Mouse (Mus musculus) heart, embryonic 12.5 days (tissue): ENCODE measurements at regions not wholly inside any gene's neighbourhood (a gene's known extent, or its start where the extent isn't known, plus 50 kb on each side); places are given as distances from the start of the nearest gene placed in this dataset.

Experiments used
- ATAC-seq: fragments of 200-750 bp; cut with Nextera tagmentation; 2 replicates; pipeline ENCODE4 v1.8.0; 2017; ENCODE audit warnings: moderate TSS enrichment, moderate library complexity; ENCODE audit not compliant: insufficient number of reproducible peaks, low FRiP score
- H3K27ac ChIP-seq: fragments of 300-500 bp; sonication (generic); 2 replicates; pipeline ENCODE4 v1.5.1; 2016; ENCODE audit warnings: mild to moderate bottlenecking, moderate library complexity; ENCODE audit not compliant: poor library complexity, severe bottlenecking
- H3K27me3 ChIP-seq: fragments of 300-500 bp; sonication (generic); replicated peaks from 2 replicates; pipeline ENCODE4 v1.6.1; 2016; ENCODE audit warnings: mild to moderate bottlenecking, moderate library complexity
- H3K36me3 ChIP-seq: fragments of 300-500 bp; sonication (generic); 2 replicates; pipeline ENCODE4 v1.6.1; 2016; ENCODE audit warnings: mild to moderate bottlenecking, moderate library complexity
- H3K4me1 ChIP-seq: fragments of 300-500 bp; sonication (generic); replicated peaks from 2 replicates; pipeline ENCODE4 v1.6.1; 2016; ENCODE audit warnings: mild to moderate bottlenecking
- H3K4me2 ChIP-seq: fragments of 300-500 bp; sonication (generic); 2 replicates; pipeline ENCODE4 v1.6.1; 2016; ENCODE audit warnings: mild to moderate bottlenecking, moderate library complexity
- H3K4me3 ChIP-seq: fragments of 300-500 bp; sonication (generic); 2 replicates; pipeline ENCODE4 v1.5.1; 2016; ENCODE audit warnings: mild to moderate bottlenecking
- H3K9ac ChIP-seq: fragments of 300-500 bp; sonication (generic); 2 replicates; pipeline ENCODE4 v1.6.1; 2016; ENCODE audit warnings: mild to moderate bottlenecking, moderate library complexity
- H3K9me3 ChIP-seq: fragments of 300-500 bp; sonication (generic); replicated peaks from 2 replicates; pipeline ENCODE4 v1.6.1; 2016; ENCODE audit warnings: mild to moderate bottlenecking, moderate library complexity
- WGBS: fragments of 180-500 bp; shearing (Covaris S2); methylation state at CpG from one replicate; pipeline ENCODE4 v1.1.7; 2016; 5-methylcytosine and 5-hydroxymethylcytosine counted together

DNA sequence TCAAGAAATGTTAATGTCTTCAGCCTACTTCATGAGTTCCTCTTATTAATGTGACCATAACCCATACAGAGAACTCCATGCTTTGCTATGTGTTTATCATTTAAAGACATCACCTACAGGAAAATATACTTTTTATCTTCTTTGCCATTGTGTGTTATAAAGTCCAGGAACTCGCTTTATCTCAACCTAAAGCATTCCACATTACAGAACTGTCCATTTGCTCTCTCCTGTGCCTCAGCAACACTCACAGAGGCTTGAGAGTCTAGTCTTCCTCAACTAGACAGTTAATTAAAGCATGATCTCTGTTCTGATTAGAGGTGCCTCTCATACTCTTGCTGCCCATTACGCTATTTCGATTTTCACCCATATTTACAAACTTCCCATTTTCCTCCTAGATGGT is 288.4 kb downstream of the Lipi start:
- no peaks in the 10 kb centered on the region for H3K9me3 ChIP-seq
- H3K9ac ChIP-seq, result no peak overlapping the region
- no peaks in the 10 kb centered on the region for H3K27me3 ChIP-seq
- no peak for ATAC-seq
- no peak overlapping the region for H3K27ac ChIP-seq
- no peak overlapping the region for H3K4me3 ChIP-seq
- no peaks in the 10 kb centered on the region for H3K36me3 ChIP-seq
- H3K4me1 ChIP-seq, result no peaks in the 10 kb centered on the region
- 79% methylated on average over 3 of the region's 3 CpGs for WGBS
- H3K4me2 ChIP-seq, result no peak overlapping the region

GRCm38 (mm10) chr16:75292736-75293428 is 293.0 kb downstream of the Lipi start:
- Histone ChIP-seq H3K4me1 (no peaks in the 10 kb centered on the region), H3K4me2 (no peak overlapping the region), H3K27ac (no peak overlapping the region), H3K9me3 (no peaks in the 10 kb centered on the region), H3K36me3 (no peaks in the 10 kb centered on the region), H3K27me3 (no peaks in the 10 kb centered on the region), H3K9ac (no peak overlapping the region), H3K4me3 (no peak overlapping the region)
- no peak for ATAC-seq
- WGBS, result 80% methylated on average over 9 of the region's 9 CpGs

DNA sequence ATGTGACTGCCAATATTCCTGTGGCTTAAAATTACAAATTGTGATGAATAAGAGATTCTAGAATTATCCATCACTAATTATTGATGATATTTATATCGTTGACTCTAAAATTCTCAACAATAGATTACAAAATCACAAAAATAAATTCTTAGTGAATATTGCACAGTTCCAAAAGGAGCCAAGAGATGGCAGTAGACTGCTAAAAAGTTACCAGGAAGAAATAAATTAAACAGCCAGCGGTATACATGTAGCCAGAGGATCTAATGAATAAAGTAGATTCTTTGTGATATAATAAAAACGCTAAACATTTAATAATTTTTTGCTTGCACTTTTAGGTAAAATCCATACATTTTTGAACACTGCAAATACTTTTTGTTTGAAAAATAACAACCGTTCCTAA is 294.7 kb downstream of the Lipi start:
- Histone ChIP-seq H3K4me2 (no peak overlapping the region), H3K36me3 (no peaks in the 10 kb centered on the region), H3K9ac (no peak overlapping the region), H3K27ac (no peak overlapping the region), H3K4me1 (no peaks in the 10 kb centered on the region), H3K27me3 (no peaks in the 10 kb centered on the region), H3K9me3 (no peaks in the 10 kb centered on the region), H3K4me3 (no peak overlapping the region)
- no peak for ATAC-seq
- WGBS, result 42% methylated on average over 4 of the region's 4 CpGs

DNA sequence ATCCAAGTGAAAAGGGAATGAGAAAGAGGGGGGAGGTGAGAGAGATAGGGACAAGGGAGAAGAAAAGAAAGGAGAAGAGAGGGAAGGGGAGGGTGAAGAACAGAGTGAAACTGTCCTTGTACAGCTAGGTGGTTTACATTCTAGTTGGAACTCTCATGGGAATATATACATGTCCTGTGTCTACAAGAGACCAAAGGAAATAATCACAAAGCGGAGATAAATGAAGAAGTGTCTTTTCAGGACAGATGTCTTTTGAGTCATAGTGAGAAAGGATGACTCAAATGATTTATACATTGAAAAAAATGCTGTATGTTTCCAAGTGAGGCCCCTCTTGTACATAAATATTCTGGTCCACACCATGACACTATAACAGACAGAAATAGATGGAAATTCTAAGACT is 298.7 kb downstream of the Lipi start:
- Histone ChIP-seq H3K36me3 (no peaks in the 10 kb centered on the region), H3K4me1 (no peaks in the 10 kb centered on the region), H3K4me3 (no peak overlapping the region), H3K9ac (no peak overlapping the region), H3K4me2 (no peak overlapping the region), H3K27me3 (no peaks in the 10 kb centered on the region), H3K27ac (no peak overlapping the region), H3K9me3 (no peaks in the 10 kb centered on the region)
- WGBS, result 85% methylated on average over 1 of the region's 1 CpGs
- no peak for ATAC-seq

DNA sequence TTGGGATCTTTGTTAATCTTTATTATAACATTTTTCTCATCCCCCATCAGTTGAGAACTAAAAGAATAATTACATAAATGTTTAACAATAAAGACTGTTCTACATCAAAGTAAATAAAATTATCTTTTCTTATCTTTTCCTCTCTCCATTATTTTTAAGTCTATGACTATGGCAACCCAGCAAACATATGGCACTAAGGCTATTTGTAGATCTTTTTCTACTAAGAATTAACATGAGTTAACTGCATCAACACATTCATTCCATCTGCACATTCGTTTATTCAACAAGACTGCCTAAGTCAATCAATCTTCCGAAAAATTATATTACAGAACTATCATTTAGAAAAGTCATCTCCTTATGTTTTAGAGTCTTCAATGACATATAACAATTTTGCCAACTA is 300.1 kb downstream of the Lipi start:
- Histone ChIP-seq H3K4me2 (no peak overlapping the region), H3K9me3 (no peaks in the 10 kb centered on the region), H3K27ac (no peak overlapping the region), H3K27me3 (no peaks in the 10 kb centered on the region), H3K4me3 (no peak overlapping the region), H3K36me3 (no peaks in the 10 kb centered on the region), H3K4me1 (no peaks in the 10 kb centered on the region), H3K9ac (no peak overlapping the region)
- 67% methylated on average over 2 of the region's 2 CpGs for WGBS
- no peak for ATAC-seq

- 81% methylated on average over 6 of the region's 6 CpGs for WGBS
- H3K27ac ChIP-seq, result no peak overlapping the region
- H3K4me3 ChIP-seq, result no peak overlapping the region
- H3K4me2 ChIP-seq, result no peak overlapping the region
- H3K27me3 ChIP-seq, result no peaks in the 10 kb centered on the region
- H3K4me1 ChIP-seq, result no peaks in the 10 kb centered on the region
- ATAC-seq, result no peak
- no peak overlapping the region for H3K9ac ChIP-seq
- H3K36me3 ChIP-seq, result no peaks in the 10 kb centered on the region
- no peaks in the 10 kb centered on the region for H3K9me3 ChIP-seq
Observed at GRCm38 (mm10) chr16:75263903-75264302, 322.0 kb downstream of the Lipi start.

DNA sequence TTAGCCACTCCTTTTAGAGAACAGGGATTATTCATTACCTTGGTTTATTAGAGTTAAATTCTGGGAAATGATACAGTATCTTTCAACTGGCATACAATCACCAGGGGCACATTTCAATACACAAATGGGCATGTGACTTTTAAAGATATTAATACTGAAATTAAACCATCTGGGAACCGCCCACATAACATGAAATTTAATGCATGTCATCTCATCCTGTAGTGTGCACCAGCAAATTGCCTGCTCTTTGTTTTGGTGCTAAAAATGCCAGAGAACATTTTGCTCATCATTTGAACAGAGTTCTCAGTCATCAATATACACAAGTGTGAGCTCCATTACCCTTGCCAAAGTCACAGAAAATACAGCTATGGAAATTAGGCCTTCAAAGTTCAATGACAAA is 330.9 kb downstream of the Lipi start:
- Histone ChIP-seq H3K9me3 (no peaks in the 10 kb centered on the region), H3K4me1 (no peaks in the 10 kb centered on the region), H3K27me3 (no peaks in the 10 kb centered on the region), H3K27ac (no peak overlapping the region), H3K36me3 (no peaks in the 10 kb centered on the region), H3K4me3 (no peak overlapping the region), H3K4me2 (no peak overlapping the region), H3K9ac (no peak overlapping the region)
- 79% methylated on average over 1 of the region's 1 CpGs for WGBS
- ATAC-seq, result no peak

DNA sequence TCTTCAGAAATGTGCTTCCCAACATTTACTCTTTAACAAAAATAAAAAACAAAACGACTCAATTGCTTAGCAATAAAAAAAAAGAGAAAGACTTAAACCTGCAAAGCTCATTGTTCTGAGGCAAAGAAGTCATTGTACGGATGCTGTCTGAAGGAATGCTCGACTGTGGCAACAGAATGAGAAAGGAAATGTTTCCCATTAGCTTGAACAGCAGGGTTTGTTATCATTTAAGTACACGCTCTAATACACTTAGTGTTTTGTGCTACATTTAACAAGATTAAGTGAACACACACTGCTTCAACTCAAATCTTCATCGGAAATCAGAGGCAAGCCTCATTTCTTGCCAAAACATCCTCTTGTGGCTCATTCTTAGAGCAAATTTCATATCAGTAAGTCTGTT is 336.7 kb downstream of the Lipi start:
- no peak for ATAC-seq
- no peak overlapping the region for H3K4me2 ChIP-seq
- no peaks in the 10 kb centered on the region for H3K4me1 ChIP-seq
- 46% methylated on average over 5 of the region's 5 CpGs for WGBS
- H3K36me3 ChIP-seq, result no peaks in the 10 kb centered on the region
- H3K27me3 ChIP-seq, result no peaks in the 10 kb centered on the region
- no peak overlapping the region for H3K4me3 ChIP-seq
- no peak overlapping the region for H3K27ac ChIP-seq
- no peak overlapping the region for H3K9ac ChIP-seq
- no peaks in the 10 kb centered on the region for H3K9me3 ChIP-seq

- Histone ChIP-seq H3K27ac (no peak overlapping the region), H3K36me3 (no peaks in the 10 kb centered on the region), H3K27me3 (no peaks in the 10 kb centered on the region), H3K9ac (no peak overlapping the region), H3K4me2 (no peak overlapping the region), H3K4me3 (no peak overlapping the region), H3K4me1 (no peaks in the 10 kb centered on the region), H3K9me3 (no peaks in the 10 kb centered on the region)
- WGBS, result 47% methylated on average over 2 of the region's 2 CpGs
- no peak for ATAC-seq
Observed at GRCm38 (mm10) chr16:75240383-75240782, 345.5 kb downstream of the Lipi start.

GRCm38 (mm10) chr16:75232133-75232532 is 353.7 kb downstream of the Lipi start:
- Histone ChIP-seq H3K36me3 (no peaks in the 10 kb centered on the region), H3K27me3 (no peaks in the 10 kb centered on the region), H3K9ac (no peak overlapping the region), H3K4me3 (no peak overlapping the region), H3K4me1 (no peaks in the 10 kb centered on the region), H3K4me2 (no peak overlapping the region), H3K27ac (no peak overlapping the region), H3K9me3 (no peaks in the 10 kb centered on the region)
- ATAC-seq, result no peak
- 86% methylated on average over 1 of the region's 1 CpGs for WGBS

- Histone ChIP-seq H3K9ac (no peak overlapping the region), H3K27ac (no peak overlapping the region), H3K36me3 (no peaks in the 10 kb centered on the region), H3K4me2 (no peak overlapping the region), H3K9me3 (no peaks in the 10 kb centered on the region), H3K4me1 (no peaks in the 10 kb centered on the region), H3K27me3 (no peaks in the 10 kb centered on the region), H3K4me3 (no peak overlapping the region)
- no peak for ATAC-seq
- 75% methylated on average over 2 of the region's 2 CpGs for WGBS
Observed at GRCm38 (mm10) chr16:75193404-75193803, 392.5 kb downstream of the Lipi start.

GRCm38 (mm10) chr16:75190316-75190715 is 395.5 kb downstream of the Lipi start:
- no peaks in the 10 kb centered on the region for H3K27me3 ChIP-seq
- 84% methylated on average over 6 of the region's 6 CpGs for WGBS
- ATAC-seq, result no peak
- no peaks in the 10 kb centered on the region for H3K4me1 ChIP-seq
- H3K4me3 ChIP-seq, result no peak overlapping the region
- no peak overlapping the region for H3K9ac ChIP-seq
- no peak overlapping the region for H3K27ac ChIP-seq
- no peaks in the 10 kb centered on the region for H3K9me3 ChIP-seq
- no peaks in the 10 kb centered on the region for H3K36me3 ChIP-seq
- H3K4me2 ChIP-seq, result no peak overlapping the region
